In genomic region chr10:62230708-62231394, GRCm38 (mm10) we compare ENCODE assay signal across 8 mouse cellular contexts. TPM values are rescaled to one million over a fixed set of nuclear protein-coding genes. Genes with fewer than 3 reads are reported as not detected.
DNase-seq lines count a peak whose midpoint lies in the region; ATAC-seq and TF ChIP-seq lines count a peak whose summit lies in the region.

Tspan15 (minus strand) TSS chr10:62231251.

- peak within 1 kb of the TSS; percentile 75 for H3K4me2 ChIP-seq in forebrain, embryonic 12.5 days
- peak within 1 kb of the TSS; percentile 97 for H3K4me2 ChIP-seq in heart, embryonic 16.5 days (ENCODE audit: low read depth, low read length)
- H3K4me2 ChIP-seq in liver, embryonic 14.5 days (ENCODE audit: low read depth): peak within 1 kb of the TSS; percentile 90
- H3K4me2 ChIP-seq in neural tube, embryonic 12.5 days (replicated peaks): peak within 1 kb of the TSS; percentile 84
- peak within 1 kb of the TSS; percentile 78 for H3K4me2 ChIP-seq in stomach, postnatal 0 days (replicated peaks; ENCODE audit: low read depth)

- peak; percentile 98 for ATAC-seq in forebrain, embryonic 12.5 days (ENCODE audit: low FRiP score)
- peak; percentile 97 for ATAC-seq in heart, embryonic 16.5 days (replicated peaks; ENCODE audit: extremely low read depth, insufficient read depth, low FRiP score)
- peak; percentile 91 for ATAC-seq in liver, embryonic 14.5 days (ENCODE audit: insufficient read depth)
- peak; percentile 97 for ATAC-seq in neural tube, embryonic 12.5 days (ENCODE audit: low FRiP score, low read depth)
- ATAC-seq in stomach, postnatal 0 days (ENCODE audit: low FRiP score, low TSS enrichment): peak; percentile 95

- DNase-seq in c-Kit-positive CD71-positive TER-119-positive erythroid progenitor cells, embryonic 14.5 days (ENCODE audit: low spot score): peak; percentile 90
- DNase-seq in kidney, postnatal 36 days: peak; percentile 96 to 98
- DNase-seq in liver, embryonic 14.5 days (ENCODE audit: low read depth in 3 of 3, low spot score in 3 of 3): peak; percentile 79 to 83 (median 82)
- peak; percentile 98 for DNase-seq in stomach, postnatal 0 days (ENCODE audit: low spot score)

- H3K9ac ChIP-seq in forebrain, embryonic 12.5 days: peak within 1 kb of the TSS; percentile 69
- peak within 1 kb of the TSS; percentile 69 for H3K9ac ChIP-seq in heart, embryonic 16.5 days (ENCODE audit: low read length)
- peak within 1 kb of the TSS; percentile 41; the same call in 1 of the 2 replicates for H3K9ac ChIP-seq in liver, embryonic 14.5 days (replicated peaks)
- H3K9ac ChIP-seq in neural tube, embryonic 12.5 days: peak within 1 kb of the TSS; percentile 48
- H3K9ac ChIP-seq in stomach, postnatal 0 days (ENCODE audit: low read length): peak within 1 kb of the TSS; percentile 76

- no peak for TF ChIP-seq CTCF in E14TG2a.4 (conservative IDR thresholded peaks at IDR 0.05; ENCODE audit: low read length)
- TF ChIP-seq CTCF in liver, embryonic 14.5 days (IDR thresholded peaks at IDR 0.05; ENCODE audit: low read depth): no peak
- TF ChIP-seq CTCF in stomach, postnatal 0 days (IDR thresholded peaks at IDR 0.05; ENCODE audit: low read depth): no peak

- H3K27me3 ChIP-seq in E14TG2a.4 (ENCODE audit: insufficient read depth, low read length): peaks cover 55% of the 10 kb centered on the region
- H3K27me3 ChIP-seq in forebrain, embryonic 12.5 days: peaks cover 23% of the 10 kb centered on the region
- 0 out of 2 replicates have a peak, but pooled peaks cover 2% of the 10 kb centered on the region for H3K27me3 ChIP-seq in heart, embryonic 16.5 days (ENCODE audit: control insufficient read depth, insufficient read depth, low read length)
- no peaks in the 10 kb centered on the region for H3K27me3 ChIP-seq in liver, embryonic 14.5 days (ENCODE audit: control insufficient read depth, insufficient read depth, low read length)
- no peaks in the 10 kb centered on the region for H3K27me3 ChIP-seq in neural tube, embryonic 12.5 days (replicated peaks)
- no peaks in the 10 kb centered on the region for H3K27me3 ChIP-seq in stomach, postnatal 0 days (ENCODE audit: control insufficient read depth, insufficient read depth, low read length)

- TF ChIP-seq EP300 in liver, embryonic 14.5 days (IDR thresholded peaks at IDR 0.05; ENCODE audit: low read depth): no peak
- TF ChIP-seq EP300 in stomach, postnatal 0 days (optimal IDR thresholded peaks at IDR 0.05): no peak

- H3K27ac ChIP-seq in forebrain, embryonic 12.5 days: no peak within 1 kb of the TSS
- H3K27ac ChIP-seq in heart, embryonic 16.5 days (ENCODE audit: low read length): peak within 1 kb of the TSS; percentile 39
- no peak within 1 kb of the TSS for H3K27ac ChIP-seq in liver, embryonic 14.5 days
- H3K27ac ChIP-seq in neural tube, embryonic 12.5 days: no peak within 1 kb of the TSS
- H3K27ac ChIP-seq in stomach, postnatal 0 days (replicated peaks): peak within 1 kb of the TSS; percentile 73

- no peaks in the 10 kb centered on the region for H3K36me3 ChIP-seq in E14TG2a.4 (ENCODE audit: insufficient read depth, low read length)
- H3K36me3 ChIP-seq in forebrain, embryonic 12.5 days (replicated peaks): no peaks in the 10 kb centered on the region
- no peaks in the 10 kb centered on the region for H3K36me3 ChIP-seq in heart, embryonic 16.5 days (ENCODE audit: control insufficient read depth, insufficient read depth)
- H3K36me3 ChIP-seq in liver, embryonic 14.5 days (replicated peaks; ENCODE audit: control insufficient read depth, insufficient read depth, low read depth): no peaks in the 10 kb centered on the region
- no peaks in the 10 kb centered on the region for H3K36me3 ChIP-seq in neural tube, embryonic 12.5 days
- H3K36me3 ChIP-seq in stomach, postnatal 0 days (ENCODE audit: control insufficient read depth, insufficient read depth, low read length): no peaks in the 10 kb centered on the region

- peaks cover 48% of the 10 kb centered on the region for H3K4me1 ChIP-seq in E14TG2a.4 (replicated peaks; ENCODE audit: low read depth, low read length)
- peaks cover 15% of the 10 kb centered on the region for H3K4me1 ChIP-seq in forebrain, embryonic 12.5 days
- peaks cover 7% of the 10 kb centered on the region for H3K4me1 ChIP-seq in heart, embryonic 16.5 days (ENCODE audit: control insufficient read depth, insufficient read depth, low read length)
- H3K4me1 ChIP-seq in liver, embryonic 14.5 days (replicated peaks; ENCODE audit: control insufficient read depth in 2 of 2, insufficient read depth in 2 of 2, low read length in 1 of 2): peaks cover 20 to 25% of the 10 kb centered on the region in 2 experiments
- H3K4me1 ChIP-seq in neural tube, embryonic 12.5 days: no peaks in the 10 kb centered on the region
- no peaks in the 10 kb centered on the region for H3K4me1 ChIP-seq in stomach, postnatal 0 days (replicated peaks; ENCODE audit: control insufficient read depth, insufficient read depth)

- peak within 1 kb of the TSS; percentile 89 for H3K4me3 ChIP-seq in E14TG2a.4 (replicated peaks; ENCODE audit: low read length)
- H3K4me3 ChIP-seq in forebrain, embryonic 12.5 days (replicated peaks): peak within 1 kb of the TSS; percentile 60
- H3K4me3 ChIP-seq in heart, embryonic 16.5 days (ENCODE audit: low read length): peak within 1 kb of the TSS; percentile 67
- peak within 1 kb of the TSS; percentile 56 to 59 for H3K4me3 ChIP-seq in liver, embryonic 14.5 days (ENCODE audit: insufficient read depth in 1 of 2, low read depth in 2 of 2, low read length in 2 of 2)
- peak within 1 kb of the TSS; percentile 50 for H3K4me3 ChIP-seq in neural tube, embryonic 12.5 days
- peak within 1 kb of the TSS; percentile 71 for H3K4me3 ChIP-seq in stomach, postnatal 0 days (ENCODE audit: low read depth, low read length)

- H3K9me3 ChIP-seq in E14TG2a.4 (ENCODE audit: low read length): no peaks in the 10 kb centered on the region
- H3K9me3 ChIP-seq in forebrain, embryonic 12.5 days: no peaks in the 10 kb centered on the region
- H3K9me3 ChIP-seq in heart, embryonic 16.5 days (replicated peaks; ENCODE audit: control insufficient read depth, low read length): no peaks in the 10 kb centered on the region
- H3K9me3 ChIP-seq in liver, embryonic 14.5 days (ENCODE audit: control insufficient read depth, low read length): no peaks in the 10 kb centered on the region
- no peaks in the 10 kb centered on the region for H3K9me3 ChIP-seq in neural tube, embryonic 12.5 days
- H3K9me3 ChIP-seq in stomach, postnatal 0 days (ENCODE audit: control insufficient read depth, low read length): no peaks in the 10 kb centered on the region

- under 1% methylated on average over 59 of the region's 59 CpGs for WGBS in forebrain, embryonic 12.5 days
- WGBS in heart, embryonic 16.5 days: under 1% methylated on average over 59 of the region's 59 CpGs
- 1% methylated on average over 59 of the region's 59 CpGs for WGBS in liver, embryonic 14.5 days (ENCODE audit: insufficient replicate concordance)
- WGBS in neural tube, embryonic 12.5 days: under 1% methylated on average over 59 of the region's 59 CpGs
- 1% methylated on average over 47 of the region's 59 CpGs for WGBS in stomach, postnatal 0 days

RNA-seq across cellular contexts. Expression of gene Tspan15, which starts in this region (rescaled TPM):
- polyA plus RNA-seq in forebrain, embryonic 12.5 days (2016; fragmentation: Nextera tagmentation; extraction: Ambion mirVana): 11.7 and 13.7 TPM in 2 replicates
- 10.9 and 16.2 TPM in 2 replicates for polyA plus RNA-seq in heart, embryonic 16.5 days (2015; fragmentation: Nextera tagmentation; extraction: Ambion mirVana)
- polyA plus RNA-seq in liver, embryonic 14.5 days (2012; rRNA removed): 7.3 and 11.0 TPM in 2 replicates
- polyA plus RNA-seq in liver, embryonic 14.5 days (2014; fragmentation: Nextera tagmentation; extraction: Ambion mirVana): 7.3 and 9.8 TPM in 2 replicates
- 14.4 and 15.5 TPM in 2 replicates for polyA plus RNA-seq in neural tube, embryonic 12.5 days (2016; fragmentation: Nextera tagmentation; extraction: Ambion mirVana)
- 97.4 and 112 TPM in 2 replicates for polyA plus RNA-seq in stomach, postnatal 0 days (2015; fragmentation: Nextera tagmentation; extraction: Ambion mirVana)

Comparison
In these comparisons a context has a peak if more than half of its experiments do, and no peak if none do; other contexts are left out.
1. H3K27ac ChIP-seq: peak in heart, embryonic 16.5 days (single experiment) and stomach, postnatal 0 days (single experiment); none in forebrain, embryonic 12.5 days (single experiment), liver, embryonic 14.5 days (single experiment) and neural tube, embryonic 12.5 days (single experiment).
2. Peak in every context shown above with its lines, with median percentiles within 50 percentile points of each other: H3K4me3 ChIP-seq, DNase-seq, ATAC-seq, H3K4me2 ChIP-seq and H3K9ac ChIP-seq.